In genomic region chr12:82166101-82166571, GRCm38 (mm10) we compare ENCODE assay signal across 8 mouse cellular contexts. TPM values are rescaled to one million over a fixed set of nuclear protein-coding genes. Genes with fewer than 3 reads are reported as not detected.
DNase-seq lines count a peak whose midpoint lies in the region; ATAC-seq and TF ChIP-seq lines count a peak whose summit lies in the region.

No protein-coding gene starts in this region.

- peaks cover 11% of the 10 kb centered on the region; the same call in 1 of the 2 replicates for H3K4me1 ChIP-seq in forebrain, postnatal 0 days (ENCODE audit: insufficient read depth)

- no peak overlapping the region for H3K27ac ChIP-seq in forebrain, postnatal 0 days (ENCODE audit: low read depth, low read length)

- ATAC-seq in forebrain, postnatal 0 days = no peak

- WGBS in forebrain, postnatal 0 days = 10% methylated on average over 14 of the region's 14 CpGs

- peak overlapping the region; percentile 28; the same call in 1 of the 2 replicates for H3K9ac ChIP-seq in forebrain, postnatal 0 days

- no peaks in the 10 kb centered on the region for H3K9me3 ChIP-seq in forebrain, postnatal 0 days (ENCODE audit: low read length)

- H3K4me3 ChIP-seq in forebrain, postnatal 0 days (ENCODE audit: low read depth, low read length) = peak overlapping the region; percentile 7; the same call in 1 of the 2 replicates

- peak overlapping the region; percentile 48 for H3K4me2 ChIP-seq in forebrain, postnatal 0 days (ENCODE audit: low read depth)

- H3K27me3 ChIP-seq in forebrain, postnatal 0 days (ENCODE audit: insufficient read depth, low read length) = no peaks in the 10 kb centered on the region

- no peaks in the 10 kb centered on the region for H3K36me3 ChIP-seq in forebrain, postnatal 0 days (ENCODE audit: insufficient read depth)

- TF ChIP-seq CTCF in forebrain, postnatal 0 days (IDR thresholded peaks at IDR 0.05; ENCODE audit: low read depth) = no peak

- DNase-seq in testis, postnatal 10 days (ENCODE audit: low spot score) = peak; percentile 32
- no peak for DNase-seq in testis, postnatal 14 days (ENCODE audit: low spot score)
- DNase-seq in forebrain, postnatal 0 days = peak; percentile 52
- DNase-seq in lung, postnatal 4 days = peak; percentile 26 to 44
- peak; percentile 49 for DNase-seq in thymus, postnatal 4 days
- DNase-seq in urinary bladder, postnatal 14 days (ENCODE audit: low spot score) = no peak
- no peak for DNase-seq in Muller cell, postnatal 12 days (ENCODE audit: inconsistent ontology term)
- no peak for DNase-seq in adrenal gland, adult 2 months

RNA-seq across cellular contexts. Expression of gene Sipa1l1, which starts 3.0 kb away (rescaled TPM):
- total RNA-seq in forebrain, postnatal 0 days (2014; rRNA removed) = 38.1 and 43.1 TPM in 2 replicates
- polyA plus RNA-seq in forebrain, postnatal 0 days (2015; fragmentation: Nextera tagmentation; extraction: Ambion mirVana) = 7.8 and 13.4 TPM in 2 replicates
- total RNA-seq in adrenal gland, adult 2 months (2021) = 10 to 100 TPM; 25.1 to 29.7 TPM
- polyA plus RNA-seq in adrenal gland, adult 2 months (2012; rRNA removed) = 9.1 and 9.7 TPM in 2 replicates

Comparison
In these comparisons a context has a peak if more than half of its experiments do, and no peak if none do; other contexts are left out.
1. DNase-seq: peak in testis, postnatal 10 days (single experiment), forebrain, postnatal 0 days (single experiment), lung, postnatal 4 days (2 of 2) and thymus, postnatal 4 days (single experiment); none in testis, postnatal 14 days (single experiment), urinary bladder, postnatal 14 days (single experiment), Muller cell, postnatal 12 days (single experiment) and adrenal gland, adult 2 months (single experiment).